Mouse (Mus musculus): ENCODE data around the gene Dkk3.

- TF ChIP-seq CTCF (IDR thresholded peaks at IDR 0.05; ENCODE audit: extremely low read depth, insufficient read depth, low read length) (no peak), POLR2A (IDR thresholded peaks at IDR 0.05; ENCODE audit: extremely low read depth, insufficient read depth, low read length) (no peak)
Observed at GRCm38 (mm10) chr7:112128810-112129209, 30.0 kb downstream of the Dkk3 start.

Data from cortical plate, adult 2 months (tissue).